Mouse (Mus musculus) cerebellum, adult (tissue): Measurements from ENCODE around the gene Zfhx3.

Experiments used
- ATAC-seq: cut with Nextera tagmentation; 2 replicates; pipeline ENCODE4 v1.9.2; 2017; ENCODE audit warnings: mild to moderate bottlenecking, moderate library complexity, mixed read lengths; ENCODE audit not compliant: insufficient number of reproducible peaks, low FRiP score, low TSS enrichment

Zfhx3 gene

GRCm38 (mm10) chr8:108078726-108079125 is 136.3 kb downstream of the Zfhx3 start:
- ATAC-seq = no peak

- no peak for ATAC-seq
Observed at GRCm38 (mm10) chr8:108086913-108087312, 144.5 kb downstream of the Zfhx3 start.

- no peak for ATAC-seq
Observed at GRCm38 (mm10) chr8:108089632-108090031, 147.2 kb downstream of the Zfhx3 start.

- ATAC-seq = no peak
Observed at GRCm38 (mm10) chr8:108098598-108098997, 156.2 kb downstream of the Zfhx3 start.

GRCm38 (mm10) chr8:108101131-108101530 is 158.7 kb downstream of the Zfhx3 start:
- no peak for ATAC-seq

- ATAC-seq = no peak
Observed at GRCm38 (mm10) chr8:108101978-108102865, 159.8 kb downstream of the Zfhx3 start.

GRCm38 (mm10) chr8:108104471-108105098 is 162.1 kb downstream of the Zfhx3 start:
- ATAC-seq = no peak

GRCm38 (mm10) chr8:108125053-108125452 is 182.6 kb downstream of the Zfhx3 start:
- no peak for ATAC-seq

GRCm38 (mm10) chr8:108125491-108125890 is 183.0 kb downstream of the Zfhx3 start:
- no peak for ATAC-seq

- ATAC-seq = no peak
Observed at GRCm38 (mm10) chr8:108146536-108146935, 204.1 kb downstream of the Zfhx3 start.

- no peak for ATAC-seq
Observed at GRCm38 (mm10) chr8:108148599-108149249, 206.3 kb downstream of the Zfhx3 start.

- no peak for ATAC-seq
Observed at GRCm38 (mm10) chr8:108170804-108171203, 228.4 kb downstream of the Zfhx3 start.

- no peak for ATAC-seq
Observed at GRCm38 (mm10) chr8:108183296-108183695, 240.9 kb downstream of the Zfhx3 start.

GRCm38 (mm10) chr8:108183948-108184347 is 241.5 kb downstream of the Zfhx3 start:
- no peak for ATAC-seq

- no peak for ATAC-seq
Observed at GRCm38 (mm10) chr8:108186289-108186688, 243.8 kb downstream of the Zfhx3 start.

- no peak for ATAC-seq
Observed at GRCm38 (mm10) chr8:108188044-108188443, 245.6 kb downstream of the Zfhx3 start.

GRCm38 (mm10) chr8:108194571-108194970 is 252.1 kb downstream of the Zfhx3 start:
- no peak for ATAC-seq

GRCm38 (mm10) chr8:108215026-108215425 is 272.6 kb downstream of the Zfhx3 start:
- ATAC-seq = no peak

- no peak for ATAC-seq
Observed at GRCm38 (mm10) chr8:108218171-108218840, 275.9 kb downstream of the Zfhx3 start.

- ATAC-seq = no peak
Observed at GRCm38 (mm10) chr8:108220511-108220910, 278.1 kb downstream of the Zfhx3 start.

GRCm38 (mm10) chr8:108222091-108222490 is 279.6 kb downstream of the Zfhx3 start:
- ATAC-seq = no peak
